Mouse (Mus musculus): Measurements from ENCODE around the gene H1f0. TPM values are rescaled to one million over a fixed set of nuclear protein-coding genes. Genes with fewer than 3 reads are reported as not detected.

The H1f0 gene
- polyA plus RNA-seq, 1 experiment: 123 TPM

DNA sequence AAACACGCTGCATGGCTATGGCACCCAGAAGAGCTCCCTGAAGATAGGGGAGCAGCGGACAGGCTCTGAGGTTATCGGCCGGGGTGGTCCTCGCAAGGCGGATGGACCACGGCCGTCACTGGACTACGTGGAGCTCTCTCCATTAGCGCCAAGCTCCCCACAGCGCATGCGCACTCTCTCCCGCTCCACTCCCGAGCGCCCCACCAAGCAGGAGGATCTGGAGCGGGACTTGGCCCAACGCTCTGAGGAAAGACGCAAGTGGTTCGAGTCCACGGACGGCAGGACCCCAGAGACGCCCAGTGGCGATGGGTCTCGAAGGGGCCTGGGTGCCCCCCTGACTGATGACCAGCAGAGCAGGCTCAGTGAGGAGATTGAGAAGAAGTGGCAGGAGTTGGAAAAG lies 35.3 kb upstream of the H1f0 start:
- no peak overlapping the region for H3K4me3 ChIP-seq (ENCODE audit: insufficient read depth, low read depth, low read length)
- TF ChIP-seq CTCF (conservative IDR thresholded peaks at IDR 0.05; ENCODE audit: insufficient read depth, insufficient read length, low read depth, low read length) (no peak), POLR2A (IDR thresholded peaks at IDR 0.05; ENCODE audit: low read depth, low read length) (no peak)
- H3K27ac ChIP-seq (ENCODE audit: insufficient read depth, low read depth, low read length): no peak overlapping the region
- H3K27me3 ChIP-seq (replicated peaks; ENCODE audit: control insufficient read depth, insufficient read depth, low read length): no peaks in the 10 kb centered on the region
- H3K4me1 ChIP-seq (ENCODE audit: control insufficient read depth, insufficient read depth, low read length): peaks cover 15% of the 10 kb centered on the region; the same call in 1 of the 2 replicates
- H3K36me3 ChIP-seq (ENCODE audit: control insufficient read depth, insufficient read depth, low read length): no peaks in the 10 kb centered on the region
- WGBS: 97% methylated on average over 24 of the region's 24 CpGs
- no peak for DNase-seq

DNA sequence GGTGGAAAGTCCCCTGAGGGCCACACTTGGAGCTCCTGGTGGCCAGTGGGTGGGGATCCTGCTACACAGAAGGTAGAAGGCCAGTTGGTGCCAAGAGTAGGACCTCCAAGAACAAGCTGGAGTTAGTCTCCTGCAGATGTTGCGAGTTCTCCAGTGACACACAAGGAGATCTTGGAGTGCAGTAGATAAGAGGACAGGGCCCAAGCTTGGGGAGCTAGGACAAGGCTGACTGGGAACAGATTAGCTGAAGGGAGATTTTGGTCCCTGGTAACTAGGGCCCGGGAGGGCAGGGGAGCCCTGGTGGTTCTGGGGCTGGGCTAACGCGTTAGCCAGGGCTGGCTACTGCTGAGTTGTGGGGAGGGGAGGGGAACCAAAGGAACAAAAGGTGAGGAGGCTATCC lies 32.3 kb upstream of the H1f0 start:
- peaks cover 10% of the 10 kb centered on the region; the same call in 1 of the 2 replicates for H3K4me1 ChIP-seq (ENCODE audit: control insufficient read depth, insufficient read depth, low read length)
- no peaks in the 10 kb centered on the region for H3K27me3 ChIP-seq (replicated peaks; ENCODE audit: control insufficient read depth, insufficient read depth, low read length)
- TF ChIP-seq CTCF (conservative IDR thresholded peaks at IDR 0.05; ENCODE audit: insufficient read depth, insufficient read length, low read depth, low read length) (no peak), POLR2A (IDR thresholded peaks at IDR 0.05; ENCODE audit: low read depth, low read length) (no peak)
- 91% methylated on average over 4 of the region's 4 CpGs for WGBS
- no peaks in the 10 kb centered on the region for H3K36me3 ChIP-seq (ENCODE audit: control insufficient read depth, insufficient read depth, low read length)
- no peak overlapping the region for H3K27ac ChIP-seq (ENCODE audit: insufficient read depth, low read depth, low read length)
- no peak for DNase-seq
- H3K4me3 ChIP-seq (ENCODE audit: insufficient read depth, low read depth, low read length): no peak overlapping the region

DNA sequence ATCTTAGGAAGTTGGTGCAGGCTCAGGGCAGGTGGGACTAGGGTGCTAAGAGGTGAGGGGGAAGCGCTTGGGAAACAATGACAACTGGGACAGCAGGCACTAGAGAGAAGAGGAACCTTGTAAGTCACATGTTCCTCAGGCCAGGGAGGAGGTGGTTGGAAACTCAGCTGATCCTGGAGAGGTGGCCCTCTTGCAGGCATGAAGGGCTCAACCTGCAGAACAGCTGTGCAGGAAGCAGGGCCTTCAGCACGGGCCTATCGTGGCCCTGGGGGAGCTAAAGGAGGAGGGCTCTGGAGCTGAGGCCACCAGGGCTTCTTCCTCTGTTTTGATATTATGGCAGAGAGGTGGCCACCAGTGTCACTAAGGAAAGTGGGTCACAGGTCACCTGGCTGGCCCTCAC lies 31.6 kb upstream of the H1f0 start:
- H3K36me3 ChIP-seq (ENCODE audit: control insufficient read depth, insufficient read depth, low read length): no peaks in the 10 kb centered on the region
- no peak overlapping the region for H3K4me3 ChIP-seq (ENCODE audit: insufficient read depth, low read depth, low read length)
- H3K4me1 ChIP-seq (ENCODE audit: control insufficient read depth, insufficient read depth, low read length): peaks cover 10% of the 10 kb centered on the region; the same call in 1 of the 2 replicates
- 75% methylated on average over 3 of the region's 3 CpGs for WGBS
- DNase-seq: no peak
- no peak for TF ChIP-seq POLR2A (IDR thresholded peaks at IDR 0.05; ENCODE audit: low read depth, low read length)
- no peak for TF ChIP-seq CTCF (conservative IDR thresholded peaks at IDR 0.05; ENCODE audit: insufficient read depth, insufficient read length, low read depth, low read length)
- no peaks in the 10 kb centered on the region for H3K27me3 ChIP-seq (replicated peaks; ENCODE audit: control insufficient read depth, insufficient read depth, low read length)
- H3K27ac ChIP-seq (ENCODE audit: insufficient read depth, low read depth, low read length): no peak overlapping the region

DNA sequence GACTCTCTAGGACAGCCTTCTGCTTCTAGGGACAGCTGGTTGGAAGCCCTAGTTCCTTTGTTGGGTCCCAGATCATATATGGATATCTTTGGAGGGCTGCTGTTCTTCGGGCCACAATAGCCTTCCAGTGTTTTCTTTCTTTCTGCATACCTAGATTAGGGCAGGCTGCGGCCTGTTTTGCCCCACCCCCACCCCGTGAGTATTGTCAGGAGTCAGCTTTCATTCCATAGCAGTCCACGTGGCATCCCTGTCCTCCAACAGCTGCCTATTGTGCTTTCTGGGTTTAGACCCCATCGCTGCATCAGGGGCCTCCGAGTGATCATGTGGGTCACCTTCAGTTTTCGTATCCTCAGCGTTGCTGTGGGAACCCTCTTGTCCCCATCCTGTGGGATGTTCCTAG lies 29.9 kb upstream of the H1f0 start:
- TF ChIP-seq POLR2A (IDR thresholded peaks at IDR 0.05; ENCODE audit: low read depth, low read length) (no peak), CTCF (conservative IDR thresholded peaks at IDR 0.05; ENCODE audit: insufficient read depth, insufficient read length, low read depth, low read length) (no peak)
- peaks cover 10% of the 10 kb centered on the region; the same call in 1 of the 2 replicates for H3K4me1 ChIP-seq (ENCODE audit: control insufficient read depth, insufficient read depth, low read length)
- no peak overlapping the region for H3K27ac ChIP-seq (ENCODE audit: insufficient read depth, low read depth, low read length)
- 69% methylated on average over 8 of the region's 8 CpGs for WGBS
- no peak for DNase-seq
- no peaks in the 10 kb centered on the region for H3K27me3 ChIP-seq (replicated peaks; ENCODE audit: control insufficient read depth, insufficient read depth, low read length)
- H3K4me3 ChIP-seq (ENCODE audit: insufficient read depth, low read depth, low read length): no peak overlapping the region
- H3K36me3 ChIP-seq (ENCODE audit: control insufficient read depth, insufficient read depth, low read length): no peaks in the 10 kb centered on the region

DNA sequence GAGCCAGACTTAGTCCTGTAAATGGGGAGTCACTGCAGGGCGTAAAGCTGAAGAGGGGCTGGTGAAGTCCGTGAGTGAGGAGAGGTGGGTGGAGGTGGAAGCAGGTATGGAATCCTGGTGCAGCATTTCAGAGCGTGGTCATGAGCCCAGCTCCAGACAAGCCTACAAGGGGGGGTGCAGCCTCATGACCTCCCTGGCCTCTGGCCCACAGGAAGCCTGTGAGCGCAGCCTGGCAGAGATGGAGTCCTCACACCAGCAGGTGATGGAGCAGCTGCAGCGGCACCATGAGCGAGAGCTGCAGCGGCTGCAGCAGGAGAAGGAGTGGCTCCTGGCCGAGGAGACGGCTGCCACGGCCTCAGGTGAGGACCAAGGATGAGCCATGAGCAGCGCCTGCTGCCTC lies 28.7 kb upstream of the H1f0 start:
- 75% methylated on average over 11 of the region's 11 CpGs for WGBS

DNA sequence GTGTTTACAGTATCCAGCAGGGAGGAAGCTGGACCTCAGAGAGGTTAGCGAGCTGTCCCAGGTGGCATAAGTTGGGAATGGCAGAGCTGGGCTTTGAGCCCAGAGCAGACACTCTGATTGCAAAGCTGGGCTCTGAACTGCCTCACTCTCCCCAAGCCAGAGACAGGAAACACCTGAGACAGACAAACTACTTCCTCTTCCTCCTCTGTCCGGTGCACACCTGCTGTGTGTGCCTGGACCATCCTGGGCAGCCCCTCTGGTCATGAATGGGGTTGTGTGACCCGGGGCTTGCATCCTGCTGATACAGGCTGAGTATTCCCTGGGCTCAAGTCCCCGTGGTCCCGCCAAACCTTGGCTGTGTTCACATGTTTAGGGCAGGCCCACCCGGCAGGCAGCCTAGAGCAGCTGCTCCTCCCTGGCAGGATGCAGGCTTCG lies 27.9 kb upstream of the H1f0 start:
- TF ChIP-seq POLR2A (IDR thresholded peaks at IDR 0.05; ENCODE audit: low read depth, low read length) (no peak), CTCF (conservative IDR thresholded peaks at IDR 0.05; ENCODE audit: insufficient read depth, insufficient read length, low read depth, low read length) (no peak)
- Histone ChIP-seq H3K4me3 (ENCODE audit: insufficient read depth, low read depth, low read length) (no peak overlapping the region), H3K27me3 (replicated peaks; ENCODE audit: control insufficient read depth, insufficient read depth, low read length) (no peaks in the 10 kb centered on the region), H3K36me3 (ENCODE audit: control insufficient read depth, insufficient read depth, low read length) (no peaks in the 10 kb centered on the region), H3K4me1 (ENCODE audit: control insufficient read depth, insufficient read depth, low read length) (peaks cover 6% of the 10 kb centered on the region; the same call in 1 of the 2 replicates), H3K27ac (ENCODE audit: insufficient read depth, low read depth, low read length) (no peak overlapping the region)
- no peak for DNase-seq
- WGBS: 72% methylated on average over 7 of the region's 7 CpGs

More for the DNA sequence above, 28.7 kb upstream of the H1f0 start:
- Histone ChIP-seq H3K36me3 (ENCODE audit: control insufficient read depth, insufficient read depth, low read length) (no peaks in the 10 kb centered on the region), H3K27me3 (replicated peaks; ENCODE audit: control insufficient read depth, insufficient read depth, low read length) (no peaks in the 10 kb centered on the region), H3K27ac (ENCODE audit: insufficient read depth, low read depth, low read length) (no peak overlapping the region), H3K4me3 (ENCODE audit: insufficient read depth, low read depth, low read length) (no peak overlapping the region), H3K4me1 (ENCODE audit: control insufficient read depth, insufficient read depth, low read length) (peaks cover 10% of the 10 kb centered on the region; the same call in 1 of the 2 replicates)
- TF ChIP-seq POLR2A (IDR thresholded peaks at IDR 0.05; ENCODE audit: low read depth, low read length) (no peak), CTCF (conservative IDR thresholded peaks at IDR 0.05; ENCODE audit: insufficient read depth, insufficient read length, low read depth, low read length) (no peak)
- DNase-seq: no peak

DNA sequence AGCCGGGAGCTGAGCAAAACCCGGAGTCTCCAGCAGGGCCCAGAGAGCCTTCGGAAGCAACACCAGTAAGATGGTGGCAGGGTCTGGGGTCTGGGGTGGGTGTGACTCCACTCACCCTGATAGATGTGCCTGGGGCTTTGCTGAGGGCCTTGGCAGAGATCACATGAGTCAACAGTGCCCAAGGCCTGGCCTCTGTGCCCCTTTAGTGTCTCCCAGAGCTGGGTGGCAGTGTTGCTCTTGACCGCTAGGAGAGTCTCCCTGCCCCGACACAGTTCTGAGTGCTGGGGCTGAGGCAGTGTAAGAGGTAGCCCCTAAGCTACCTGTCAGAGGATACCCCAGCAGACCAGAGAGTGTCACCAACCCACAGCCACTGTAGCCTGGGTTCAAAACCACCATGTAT lies 26.7 kb upstream of the H1f0 start:
- H3K4me3 ChIP-seq (ENCODE audit: insufficient read depth, low read depth, low read length): no peak overlapping the region
- no peaks in the 10 kb centered on the region for H3K36me3 ChIP-seq (ENCODE audit: control insufficient read depth, insufficient read depth, low read length)
- no peaks in the 10 kb centered on the region for H3K27me3 ChIP-seq (replicated peaks; ENCODE audit: control insufficient read depth, insufficient read depth, low read length)
- no peak for DNase-seq
- H3K27ac ChIP-seq (ENCODE audit: insufficient read depth, low read depth, low read length): no peak overlapping the region
- no peak for TF ChIP-seq CTCF (conservative IDR thresholded peaks at IDR 0.05; ENCODE audit: insufficient read depth, insufficient read length, low read depth, low read length)
- TF ChIP-seq POLR2A (IDR thresholded peaks at IDR 0.05; ENCODE audit: low read depth, low read length): no peak
- WGBS: 95% methylated on average over 5 of the region's 5 CpGs
- peaks cover 3% of the 10 kb centered on the region; the same call in 1 of the 2 replicates for H3K4me1 ChIP-seq (ENCODE audit: control insufficient read depth, insufficient read depth, low read length)

Data from kidney, adult 2 months (tissue).